Mouse (Mus musculus) heart, embryonic 14.5 days (tissue): ENCODE data around the gene Scn10a. TPM values are rescaled to one million over a fixed set of nuclear protein-coding genes. Genes with fewer than 3 reads are reported as not detected.

ENCODE experiments used
- ATAC-seq: fragments of 200-750 bp; cut with Nextera tagmentation; 2 replicates; pipeline ENCODE4 v1.8.0; 2017; ENCODE audit warnings: low read depth, moderate TSS enrichment; ENCODE audit not compliant: insufficient number of reproducible peaks, insufficient read depth, low FRiP score
- H3K27ac ChIP-seq, 2 experiments: fragments of 200-500 bp in 1 of 2; fragments of 300-500 bp in 1 of 2; sonication (generic) in 1 of 2; replicated peaks in 1 of 2; 2 replicates each; pipeline ENCODE4 v1.5.1; 2012 to 2014; ENCODE audit warnings: low read depth in 2 of 2, low read length in 2 of 2, control low read depth in 1 of 2, mild to moderate bottlenecking in 1 of 2, mixed read lengths in 1 of 2; ENCODE audit not compliant: control insufficient read depth in 1 of 2, insufficient read depth in 1 of 2
- H3K27me3 ChIP-seq: fragments of 300-500 bp; sonication (generic); 2 replicates; pipeline ENCODE4 v1.6.1; 2014; ENCODE audit warnings: mild to moderate bottlenecking, low read length, control low read depth; ENCODE audit not compliant: control insufficient read depth, insufficient read depth
- H3K36me3 ChIP-seq: fragments of 300-500 bp; sonication (generic); 2 replicates; pipeline ENCODE4 v1.6.1; 2014; ENCODE audit warnings: mild to moderate bottlenecking, control low read depth, low read length, mixed read lengths; ENCODE audit not compliant: control insufficient read depth, insufficient read depth
- H3K4me1 ChIP-seq, 2 experiments: fragments of 200-500 bp in 1 of 2; fragments of 300-500 bp in 1 of 2; sonication (generic) in 1 of 2; 2 replicates each; pipeline ENCODE4 v1.6.1; 2012 to 2014; ENCODE audit warnings: low read length in 2 of 2, control low read depth in 1 of 2, mixed read lengths in 1 of 2; ENCODE audit not compliant: control insufficient read depth in 2 of 2, insufficient read depth in 2 of 2
- H3K4me2 ChIP-seq: fragments of 300-500 bp; sonication (generic); 2 replicates; pipeline ENCODE4 v1.6.1; 2014; ENCODE audit warnings: mild to moderate bottlenecking, low read length
- H3K4me3 ChIP-seq, 2 experiments: fragments of 200-500 bp in 1 of 2; fragments of 300-500 bp in 1 of 2; sonication (generic) in 1 of 2; 2 replicates each; pipeline ENCODE4 v1.5.1; 2012 to 2014; ENCODE audit warnings: low read length in 2 of 2, mild to moderate bottlenecking in 2 of 2, control low read depth in 1 of 2, low read depth in 1 of 2, moderate library complexity in 1 of 2; ENCODE audit not compliant: control insufficient read depth in 1 of 2, insufficient read depth in 1 of 2
- H3K9ac ChIP-seq: fragments of 300-500 bp; sonication (generic); 2 replicates; pipeline ENCODE4 v1.6.1; 2014; ENCODE audit warnings: mild to moderate bottlenecking, low read length
- H3K9me3 ChIP-seq: fragments of 300-500 bp; sonication (generic); 2 replicates; pipeline ENCODE4 v1.6.1; 2016; ENCODE audit warnings: low read length, control low read depth; ENCODE audit not compliant: control insufficient read depth
- WGBS: fragments of 180-500 bp; shearing (Covaris S2); extraction: QIAGEN DNeasy Blood & Tissue Kit; methylation state at CpG from one replicate; pipeline ENCODE4 v1.1.7; 2014; 5-methylcytosine and 5-hydroxymethylcytosine counted together
- polyA plus RNA-seq: library from polyadenylated mRNA; unstranded; fragments of >200 nt; fragmentation: Nextera tagmentation; extraction: Ambion mirVana; gene quantifications from 2 replicates; pipeline ENCODE4 v1.2.1, GENCODE M21; 2014

The Scn10a gene
- polyA plus RNA-seq, 1 experiment from 2014 or later = 1.1 TPM

- H3K4me3 ChIP-seq = no peak overlapping the region
- no peak overlapping the region for H3K4me2 ChIP-seq
- H3K4me1 ChIP-seq = peaks cover 32 to 44% of the 10 kb centered on the region in 2 experiments
- no peak overlapping the region for H3K27ac ChIP-seq
- H3K27me3 ChIP-seq = peaks cover 16% of the 10 kb centered on the region; the same call in 1 of the 2 replicates
- H3K9me3 ChIP-seq = no peaks in the 10 kb centered on the region
- no peak for ATAC-seq
- WGBS = 53% methylated on average over 6 of the region's 6 CpGs
- H3K36me3 ChIP-seq = 0 out of 2 replicates have a peak, but pooled peaks cover 3% of the 10 kb centered on the region
- no peak overlapping the region for H3K9ac ChIP-seq
These were observed 155.5 kb downstream of the Scn10a start for GRCm38 (mm10) chr9:119563617-119564016.

- 74% methylated on average over 12 of the region's 12 CpGs for WGBS
- no peak for ATAC-seq
- H3K27me3 ChIP-seq = peaks cover 14% of the 10 kb centered on the region; the same call in 1 of the 2 replicates
- H3K4me3 ChIP-seq = no peak overlapping the region
- H3K27ac ChIP-seq = no peak overlapping the region
- H3K4me2 ChIP-seq = no peak overlapping the region
- no peak overlapping the region for H3K9ac ChIP-seq
- 0 out of 2 replicates have a peak, but pooled peaks cover 3% of the 10 kb centered on the region for H3K36me3 ChIP-seq
- H3K4me1 ChIP-seq = peaks cover 32 to 44% of the 10 kb centered on the region in 2 experiments
- H3K9me3 ChIP-seq = no peaks in the 10 kb centered on the region
These were observed 156.9 kb downstream of the Scn10a start for GRCm38 (mm10) chr9:119562256-119562655.

GRCm38 (mm10) chr9:119561746-119562145, 157.4 kb downstream of the Scn10a start:
- peaks cover 10% of the 10 kb centered on the region; the same call in 1 of the 2 replicates for H3K27me3 ChIP-seq
- 0 out of 2 replicates have a peak, but pooled peaks cover 3% of the 10 kb centered on the region for H3K36me3 ChIP-seq
- H3K4me3 ChIP-seq = no peak overlapping the region
- H3K4me2 ChIP-seq = no peak overlapping the region
- H3K9ac ChIP-seq = no peak overlapping the region
- 60% methylated on average over 8 of the region's 8 CpGs for whole genome bisulfite sequencing
- H3K27ac ChIP-seq = no peak overlapping the region
- peaks cover 32 to 44% of the 10 kb centered on the region in 2 experiments for H3K4me1 ChIP-seq
- ATAC-seq = no peak
- H3K9me3 ChIP-seq = no peaks in the 10 kb centered on the region

- 66% methylated on average over 16 of the region's 16 CpGs for WGBS
- Histone ChIP-seq H3K27ac (no peak overlapping the region), H3K27me3 (no peaks in the 10 kb centered on the region), H3K36me3 (0 out of 2 replicates have a peak, but pooled peaks cover 3% of the 10 kb centered on the region), H3K9ac (no peak overlapping the region), H3K4me3 (no peak overlapping the region), H3K4me2 (no peak overlapping the region), H3K4me1 (peaks cover 23 to 32% of the 10 kb centered on the region in 2 experiments), H3K9me3 (no peaks in the 10 kb centered on the region)
- ATAC-seq = no peak
These were observed 159.4 kb downstream of the Scn10a start for GRCm38 (mm10) chr9:119559537-119560276.

Other genes starting within 250 kb of the Scn10a start
- gene Scn5a, start 140.3 kb downstream of the Scn10a start, polyA plus RNA-seq = 7.9 and 10.0 TPM in 2 replicates
- 0.11 TPM in 1 of 2 replicates, not detected in the other for gene Scn11a, start 106.1 kb upstream of the Scn10a start, polyA plus RNA-seq
- gene Wdr48, start 175.6 kb upstream of the Scn10a start, polyA plus RNA-seq = 36.1 and 38.9 TPM in 2 replicates
- gene Gorasp1, start 218.2 kb upstream of the Scn10a start, polyA plus RNA-seq = 19.5 and 23.2 TPM in 2 replicates
- 0.07 and 0.49 TPM in 2 replicates for gene Ttc21a, start 218.3 kb upstream of the Scn10a start, polyA plus RNA-seq